Mouse (Mus musculus): ENCODE data around the gene Churc1.

Gene Churc1

GRCm38 (mm10) chr12:76795350-76795749 is 30.0 kb downstream of the Churc1 start, which contains the start of gene Gpx2:
Gene Gpx2 (minus strand): TSS chr12:76795554.
- no peak for DNase-seq (ENCODE audit: low spot score)

GRCm38 (mm10) chr12:76796938-76797539 is 31.7 kb downstream of the Churc1 start:
- DNase-seq (ENCODE audit: low spot score), result no peak

- DNase-seq (ENCODE audit: low spot score), result no peak
These were observed 32.8 kb downstream of the Churc1 start for GRCm38 (mm10) chr12:76798008-76798720.

- DNase-seq (ENCODE audit: low spot score), result no peak
These were observed 37.7 kb downstream of the Churc1 start for GRCm38 (mm10) chr12:76803028-76803427.

GRCm38 (mm10) chr12:76803700-76804252 is 38.4 kb downstream of the Churc1 start:
- peak; percentile 52 for DNase-seq (ENCODE audit: low spot score)

- DNase-seq (ENCODE audit: low spot score), result no peak
These were observed 39.9 kb downstream of the Churc1 start for GRCm38 (mm10) chr12:76805056-76805811.

GRCm38 (mm10) chr12:76807796-76808195 is 42.5 kb downstream of the Churc1 start:
- no peak for DNase-seq (ENCODE audit: low spot score)

- DNase-seq (ENCODE audit: low spot score), result no peak
These were observed 45.2 kb downstream of the Churc1 start for GRCm38 (mm10) chr12:76810491-76810890.

GRCm38 (mm10) chr12:76811006-76811405 is 45.7 kb downstream of the Churc1 start:
- no peak for DNase-seq (ENCODE audit: low spot score)

GRCm38 (mm10) chr12:76813543-76813942 is 48.2 kb downstream of the Churc1 start:
- DNase-seq (ENCODE audit: low spot score), result no peak

GRCm38 (mm10) chr12:76814120-76814519 is 48.8 kb downstream of the Churc1 start:
- no peak for DNase-seq (ENCODE audit: low spot score)

GRCm38 (mm10) chr12:76816720-76817119 is 51.4 kb downstream of the Churc1 start:
- DNase-seq (ENCODE audit: low spot score), result no peak

GRCm38 (mm10) chr12:76817176-76817575 is 51.8 kb downstream of the Churc1 start:
- no peak for DNase-seq (ENCODE audit: low spot score)

GRCm38 (mm10) chr12:76818120-76818519 is 52.8 kb downstream of the Churc1 start:
- DNase-seq (ENCODE audit: low spot score), result peak; percentile 80

- no peak for DNase-seq (ENCODE audit: low spot score)
These were observed 53.6 kb downstream of the Churc1 start for GRCm38 (mm10) chr12:76818908-76819307.

GRCm38 (mm10) chr12:76819816-76820215 is 54.5 kb downstream of the Churc1 start:
- DNase-seq (ENCODE audit: low spot score), result peak; percentile 2

GRCm38 (mm10) chr12:76820615-76821014 is 55.3 kb downstream of the Churc1 start:
- peak; percentile 2 for DNase-seq (ENCODE audit: low spot score)

GRCm38 (mm10) chr12:76822002-76822650 is 56.8 kb downstream of the Churc1 start:
- DNase-seq (ENCODE audit: low spot score), result peak; percentile 43

- DNase-seq (ENCODE audit: low spot score), result no peak
These were observed 57.3 kb downstream of the Churc1 start, which contains the start of gene Rab15 for GRCm38 (mm10) chr12:76822651-76823041. Gene Rab15 (minus strand): TSS chr12:76822908.

- no peak for DNase-seq (ENCODE audit: low spot score)
These were observed 59.9 kb downstream of the Churc1 start for GRCm38 (mm10) chr12:76825283-76825682.

- no peak for DNase-seq (ENCODE audit: low spot score)
These were observed 67.4 kb downstream of the Churc1 start for GRCm38 (mm10) chr12:76832704-76833103.
